Mouse (Mus musculus) heart, adult 2 months (tissue): Measurements from ENCODE around the gene Sigirr. TPM values are rescaled to one million over a fixed set of nuclear protein-coding genes. Genes with fewer than 3 reads are reported as not detected.

Experiments
- DNase-seq, 2 experiments: peaks; one replicate each; pipeline ENCODE4 v3.0.0; 2021
- H3K27ac ChIP-seq: fragments of 200-600 bp; 2 replicates; pipeline ENCODE4 v1.8.1; 2022
- H3K27me3 ChIP-seq: fragments of 200-500 bp; 2 replicates; pipeline ENCODE4 v1.6.1; 2012; ENCODE audit warnings: mild to moderate bottlenecking, low read length, inconsistent platforms, mixed read lengths; ENCODE audit not compliant: control insufficient read depth, insufficient read depth
- H3K36me3 ChIP-seq: fragments of 200-500 bp; 2 replicates; pipeline ENCODE4 v1.6.1; 2012; ENCODE audit warnings: low read length, inconsistent platforms; ENCODE audit not compliant: control insufficient read depth, insufficient read depth
- H3K4me1 ChIP-seq: fragments of 200-500 bp; 2 replicates; pipeline ENCODE4 v1.6.1; 2011; ENCODE audit warnings: low read length; ENCODE audit not compliant: control insufficient read depth, insufficient read depth
- H3K4me3 ChIP-seq: fragments of 200-600 bp; 2 replicates; pipeline ENCODE4 v1.8.1; 2022
- H3K79me2 ChIP-seq: fragments of 200-500 bp; replicated peaks from 2 replicates; pipeline ENCODE4 v1.6.1; 2012; ENCODE audit warnings: mild to moderate bottlenecking, inconsistent platforms, low read length, moderate library complexity, mixed read lengths; ENCODE audit not compliant: control insufficient read depth, insufficient read depth
- H3K9ac ChIP-seq: fragments of 200-500 bp; 2 replicates; pipeline ENCODE4 v1.6.1; 2012; ENCODE audit warnings: low read depth, mild to moderate bottlenecking, control low read depth, inconsistent platforms, low read length, mixed read lengths
- CTCF ChIP-seq: fragments of 200-600 bp; IDR thresholded peaks from 2 replicates; pipeline ENCODE4 v1.8.1; 2022; ENCODE audit warnings: antibody characterized with exemption, mild to moderate bottlenecking, moderate library complexity
- EP300 ChIP-seq: fragments of 200-500 bp; IDR thresholded peaks from 2 replicates; pipeline ENCODE4 v1.6.1; 2011; ENCODE audit warnings: low read depth, low read length, control low read depth; ENCODE audit not compliant: insufficient read depth
- POLR2A ChIP-seq: fragments of 200-500 bp; IDR thresholded peaks from 2 replicates; pipeline ENCODE4 v1.6.1; 2011; ENCODE audit warnings: mild to moderate bottlenecking, low read depth, low read length, control low read depth; ENCODE audit not compliant: insufficient read depth
- WGBS: fragments of 180-500 bp; shearing (Covaris S2); methylation state at CpG from one replicate; pipeline ENCODE4 v1.1.7; 2018; 5-methylcytosine and 5-hydroxymethylcytosine counted together
- intact Hi-C: fragments of 180-260 bp; cut with DNase I; formaldehyde crosslinking; loops from one replicate; pipeline ENCODE4 v1.15.1; 2025
- polyA plus RNA-seq: library from polyadenylated mRNA; depleted of rRNA; stranded (reverse); fragments of >200 nt; gene quantifications from 2 replicates; pipeline ENCODE4 v1.2.3, GENCODE M21; 2012
- total RNA-seq, 2 experiments: library from RNA; stranded (reverse); gene quantifications; 2 replicates each; pipeline ENCODE4 v1.2.3; 2021

The Sigirr gene
- total and polyA plus RNA-seq, 3 experiments: 4.5 to 9.4 (median 7.0) TPM

- Histone ChIP-seq H3K4me3 (no peak overlapping the region), H3K27ac (no peak overlapping the region), H3K27me3 (peaks cover 5% of the 10 kb centered on the region; the same call in 1 of the 2 replicates), H3K36me3 (no peaks in the 10 kb centered on the region), H3K79me2 (no peaks in the 10 kb centered on the region), H3K9ac (no peak overlapping the region), H3K4me1 (no peaks in the 10 kb centered on the region; the same call in 1 of the 2 replicates)
- 85% methylated on average over 14 of the region's 14 CpGs for WGBS
- no peak for DNase-seq
- TF ChIP-seq POLR2A (no peak), CTCF (no peak), EP300 (no peak)
- intact Hi-C loops: no loop called here
Observed at GRCm38 (mm10) chr7:141058601-141059341, 41.6 kb downstream of the Sigirr start.

- intact Hi-C loops: no loop called here
- Histone ChIP-seq H3K79me2 (no peaks in the 10 kb centered on the region), H3K9ac (no peak overlapping the region), H3K4me1 (no peaks in the 10 kb centered on the region; the same call in 1 of the 2 replicates), H3K27me3 (peaks cover 5% of the 10 kb centered on the region; the same call in 1 of the 2 replicates), H3K4me3 (no peak overlapping the region), H3K27ac (no peak overlapping the region), H3K36me3 (no peaks in the 10 kb centered on the region)
- DNase-seq: no peak
- WGBS: 87% methylated on average over 1 of the region's 1 CpGs
- TF ChIP-seq POLR2A (no peak), CTCF (no peak)
Observed at GRCm38 (mm10) chr7:141057541-141057940, 42.8 kb downstream of the Sigirr start.

- H3K9ac ChIP-seq: no peak overlapping the region
- TF ChIP-seq EP300 (no peak), CTCF (no peak), POLR2A (no peak)
- H3K27me3 ChIP-seq: peaks cover 5% of the 10 kb centered on the region; the same call in 1 of the 2 replicates
- H3K4me3 ChIP-seq: no peak overlapping the region
- WGBS: 73% methylated on average over 6 of the region's 6 CpGs
- H3K27ac ChIP-seq: no peak overlapping the region
- intact Hi-C loops: no loop called here
- H3K4me1 ChIP-seq: no peaks in the 10 kb centered on the region; the same call in 1 of the 2 replicates
- H3K36me3 ChIP-seq: no peaks in the 10 kb centered on the region
- no peaks in the 10 kb centered on the region for H3K79me2 ChIP-seq
- DNase-seq: no peak
Observed at GRCm38 (mm10) chr7:141056976-141057375, 43.4 kb downstream of the Sigirr start.

GRCm38 (mm10) chr7:141055785-141056184, 44.6 kb downstream of the Sigirr start:
- no peak overlapping the region for H3K4me3 ChIP-seq
- no peaks in the 10 kb centered on the region for H3K79me2 ChIP-seq
- intact Hi-C loops: no loop called here
- no peaks in the 10 kb centered on the region; the same call in 1 of the 2 replicates for H3K4me1 ChIP-seq
- peaks cover 2% of the 10 kb centered on the region; the same call in 1 of the 2 replicates for H3K27me3 ChIP-seq
- 66% methylated on average over 4 of the region's 4 CpGs for WGBS
- no peak for TF ChIP-seq EP300
- TF ChIP-seq CTCF: no peak
- no peak for TF ChIP-seq POLR2A
- DNase-seq: no peak
- no peaks in the 10 kb centered on the region for H3K36me3 ChIP-seq
- H3K9ac ChIP-seq: no peak overlapping the region
- no peak overlapping the region for H3K27ac ChIP-seq

- no peak overlapping the region for H3K9ac ChIP-seq
- H3K4me1 ChIP-seq: peaks cover 3% of the 10 kb centered on the region
- H3K79me2 ChIP-seq: no peaks in the 10 kb centered on the region
- no peak for DNase-seq
- WGBS: 80% methylated on average over 2 of the region's 2 CpGs
- no peak for TF ChIP-seq POLR2A
- TF ChIP-seq CTCF: no peak
- TF ChIP-seq EP300: no peak
- no peaks in the 10 kb centered on the region for H3K27me3 ChIP-seq
- no peak overlapping the region for H3K4me3 ChIP-seq
- no peak overlapping the region for H3K27ac ChIP-seq
- H3K36me3 ChIP-seq: no peaks in the 10 kb centered on the region
- intact Hi-C loops: no loop called here
Observed at GRCm38 (mm10) chr7:141052421-141052820, 48.0 kb downstream of the Sigirr start.

GRCm38 (mm10) chr7:141052016-141052415, 48.4 kb downstream of the Sigirr start:
- 87% methylated on average over 4 of the region's 4 CpGs for WGBS
- no peak for DNase-seq
- no peaks in the 10 kb centered on the region for H3K79me2 ChIP-seq
- TF ChIP-seq POLR2A (no peak), CTCF (no peak), EP300 (no peak)
- H3K27ac ChIP-seq: no peak overlapping the region
- H3K27me3 ChIP-seq: no peaks in the 10 kb centered on the region
- H3K4me3 ChIP-seq: no peak overlapping the region
- intact Hi-C loops: no loop called here
- H3K4me1 ChIP-seq: peaks cover 5% of the 10 kb centered on the region
- H3K36me3 ChIP-seq: no peaks in the 10 kb centered on the region
- no peak overlapping the region for H3K9ac ChIP-seq
